Mouse (Mus musculus) megakaryocyte, embryonic 14.5 days (primary cell): ENCODE measurements around the gene 1700021F05Rik. TPM values are rescaled to one million over a fixed set of nuclear protein-coding genes. Genes with fewer than 3 reads are reported as not detected.

Source experiments
- H3K27me3 ChIP-seq: replicated peaks from 2 replicates; pipeline ENCODE3; 2012; ENCODE audit warnings: inconsistent platforms
- H3K36me3 ChIP-seq: replicated peaks from 2 replicates; pipeline ENCODE3; 2012; ENCODE audit warnings: low read length, inconsistent platforms, mixed read lengths
- H3K4me1 ChIP-seq: 2 replicates; pipeline ENCODE4 v1.6.1; 2012; ENCODE audit warnings: inconsistent platforms
- H3K4me3 ChIP-seq: replicated peaks from 2 replicates; pipeline ENCODE3; 2012; ENCODE audit warnings: moderate library complexity, mild to moderate bottlenecking, inconsistent platforms
- H3K9me3 ChIP-seq: 2 replicates; pipeline ENCODE4 v1.6.1; 2012; ENCODE audit warnings: inconsistent platforms
- FLI1 ChIP-seq: IDR thresholded peaks from 2 replicates; pipeline ENCODE4 v1.6.1; 2012; ENCODE audit warnings: low read length, inconsistent platforms, mixed read lengths
- GATA1 ChIP-seq: IDR thresholded peaks from 3 replicates; pipeline ENCODE4 v1.6.1; 2012; ENCODE audit warnings: mixed read lengths, low read length, inconsistent platforms, borderline replicate concordance
- polyA plus RNA-seq: library from polyadenylated mRNA; stranded (reverse); fragments of >175 nt; gene quantifications from 2 replicates; pipeline ENCODE4 v1.2.3, GENCODE M21; 2012; ENCODE audit warnings: low replicate concordance; ENCODE audit not compliant: insufficient read depth

Gene 1700021F05Rik
- polyA plus RNA-seq, 1 experiment, result 15.7 TPM

GRCm38 (mm10) chr10:43577299-43577996, 36.7 kb upstream of the 1700021F05Rik start:
- Histone ChIP-seq H3K9me3 (peaks cover 9% of the 10 kb centered on the region), H3K4me1 (peaks cover 37% of the 10 kb centered on the region), H3K4me3 (peak overlapping the region; percentile 79), H3K27me3 (peaks cover 61% of the 10 kb centered on the region), H3K36me3 (no peaks in the 10 kb centered on the region)
- no peak for TF ChIP-seq FLI1
- no peak for TF ChIP-seq GATA1

DNA sequence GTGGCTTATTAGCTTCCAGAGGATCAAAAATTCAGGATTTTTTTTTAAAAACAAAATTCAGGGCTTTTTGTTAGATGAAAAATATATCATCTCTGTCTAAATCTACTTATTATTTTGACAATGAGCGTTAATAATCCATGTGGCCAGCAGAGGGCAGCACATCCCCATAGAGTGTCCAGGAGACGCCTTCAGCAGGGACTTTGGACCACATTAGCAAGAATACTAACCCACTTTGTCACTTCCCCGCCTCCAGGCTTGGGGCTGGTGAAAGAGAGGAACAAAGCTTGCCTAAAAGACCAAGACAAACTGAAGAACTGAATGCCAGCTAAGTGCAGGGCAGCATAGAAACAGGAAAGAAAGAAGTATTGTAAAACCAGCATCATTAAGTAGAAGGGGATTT, 34.2 kb upstream of the 1700021F05Rik start:
- no peak for TF ChIP-seq FLI1
- no peak for TF ChIP-seq GATA1
- Histone ChIP-seq H3K27me3 (peaks cover 41% of the 10 kb centered on the region), H3K4me1 (peaks cover 23% of the 10 kb centered on the region), H3K9me3 (peaks cover 16% of the 10 kb centered on the region), H3K4me3 (no peak overlapping the region), H3K36me3 (no peaks in the 10 kb centered on the region)

DNA sequence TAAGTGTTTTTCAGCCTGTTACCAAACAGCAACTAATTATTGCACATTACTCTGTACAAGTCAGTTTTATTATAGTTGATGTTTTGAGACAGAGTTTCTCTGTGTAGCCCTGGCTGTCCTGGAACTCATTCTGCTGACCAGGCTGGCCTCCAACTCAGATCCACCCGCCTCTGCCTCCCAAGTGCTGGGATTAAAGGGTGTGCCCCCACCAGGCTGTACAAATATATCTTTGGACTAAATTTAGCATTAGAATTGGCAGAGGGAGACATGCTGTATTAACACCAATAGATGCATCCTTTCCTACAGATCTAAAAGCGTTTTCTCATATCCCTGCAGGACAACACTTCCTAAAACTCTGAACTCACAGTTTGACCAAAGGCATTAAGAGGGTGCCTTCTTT, 33.6 kb upstream of the 1700021F05Rik start:
- no peaks in the 10 kb centered on the region for H3K36me3 ChIP-seq
- peaks cover 35% of the 10 kb centered on the region for H3K27me3 ChIP-seq
- no peak overlapping the region for H3K4me3 ChIP-seq
- peaks cover 17% of the 10 kb centered on the region for H3K4me1 ChIP-seq
- TF ChIP-seq FLI1, result no peak
- no peak for TF ChIP-seq GATA1
- peaks cover 16% of the 10 kb centered on the region for H3K9me3 ChIP-seq

- Histone ChIP-seq H3K36me3 (no peaks in the 10 kb centered on the region), H3K27me3 (peaks cover 9% of the 10 kb centered on the region), H3K4me1 (no peaks in the 10 kb centered on the region), H3K9me3 (peaks cover 10% of the 10 kb centered on the region), H3K4me3 (no peak overlapping the region)
- TF ChIP-seq GATA1, result no peak
- TF ChIP-seq FLI1, result no peak
Observed at GRCm38 (mm10) chr10:43561311-43561710, 20.5 kb upstream of the 1700021F05Rik start.

- Histone ChIP-seq H3K36me3 (no peaks in the 10 kb centered on the region), H3K4me3 (no peak overlapping the region), H3K27me3 (peaks cover 9% of the 10 kb centered on the region), H3K4me1 (no peaks in the 10 kb centered on the region), H3K9me3 (peaks cover 10% of the 10 kb centered on the region)
- TF ChIP-seq FLI1, result no peak
- no peak for TF ChIP-seq GATA1
Observed at GRCm38 (mm10) chr10:43560765-43561164, 20.0 kb upstream of the 1700021F05Rik start.

DNA sequence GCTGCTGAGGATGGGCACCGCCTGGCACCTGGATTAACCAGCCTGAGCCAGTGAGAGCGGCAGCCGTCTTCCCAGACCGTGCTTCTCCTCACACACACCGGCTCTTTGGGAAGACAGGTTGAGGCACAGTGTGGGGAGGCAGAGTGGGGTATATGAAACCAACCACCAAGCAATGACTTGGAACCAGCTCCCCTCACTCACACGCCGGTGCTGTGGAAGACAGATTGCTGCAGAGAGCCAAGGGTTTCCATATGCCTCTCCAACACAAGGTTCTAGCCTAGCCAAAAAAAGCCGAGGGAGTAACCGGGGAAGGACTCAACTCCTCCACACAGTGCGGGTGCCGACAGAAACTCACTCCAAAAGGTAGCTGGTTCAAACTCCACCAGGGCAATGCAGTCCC, 18.5 kb upstream of the 1700021F05Rik start:
- no peak for TF ChIP-seq GATA1
- TF ChIP-seq FLI1, result no peak
- Histone ChIP-seq H3K4me3 (no peak overlapping the region), H3K9me3 (peaks cover 10% of the 10 kb centered on the region), H3K36me3 (no peaks in the 10 kb centered on the region), H3K27me3 (peaks cover 9% of the 10 kb centered on the region), H3K4me1 (no peaks in the 10 kb centered on the region)

DNA sequence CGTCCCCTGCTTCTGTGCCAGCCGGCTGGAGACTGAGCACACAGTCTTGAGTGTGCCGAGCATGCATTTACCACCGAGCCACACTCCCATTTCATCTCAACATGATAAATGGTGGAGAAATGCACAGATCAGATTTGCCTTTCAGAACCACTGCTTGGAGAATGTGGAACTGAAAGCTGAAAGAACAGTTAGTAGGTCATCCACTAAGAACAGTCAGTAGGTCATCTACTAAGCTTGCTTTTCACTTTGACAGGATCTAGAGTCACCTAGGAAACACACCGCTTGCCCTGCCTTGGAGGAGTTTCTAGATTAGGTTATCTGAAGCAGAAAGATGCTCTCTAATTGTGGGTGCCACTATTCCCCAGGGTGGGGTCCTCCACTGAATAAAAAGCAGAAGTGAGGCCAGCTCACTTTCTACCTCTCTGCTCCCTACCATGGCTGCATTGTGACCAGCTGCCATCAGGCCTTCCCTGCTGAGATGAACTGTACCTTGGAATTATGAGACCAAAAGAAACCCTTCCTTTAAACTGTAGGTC, 16.9 kb upstream of the 1700021F05Rik start:
- no peak for TF ChIP-seq FLI1
- Histone ChIP-seq H3K4me1 (no peaks in the 10 kb centered on the region), H3K9me3 (peaks cover 12% of the 10 kb centered on the region), H3K4me3 (no peak overlapping the region), H3K36me3 (no peaks in the 10 kb centered on the region), H3K27me3 (peaks cover 7% of the 10 kb centered on the region)

GRCm38 (mm10) chr10:43551388-43551787, 10.6 kb upstream of the 1700021F05Rik start:
- peaks cover 9% of the 10 kb centered on the region for H3K9me3 ChIP-seq
- TF ChIP-seq FLI1 (no peak), GATA1 (no peak)
- peaks cover 6% of the 10 kb centered on the region; the same call in 1 of the 2 replicates for H3K4me1 ChIP-seq

GRCm38 (mm10) chr10:43550923-43551322, 10.1 kb upstream of the 1700021F05Rik start:
- H3K4me1 ChIP-seq, result peaks cover 6% of the 10 kb centered on the region; the same call in 1 of the 2 replicates
- peaks cover 9% of the 10 kb centered on the region for H3K9me3 ChIP-seq
- H3K36me3 ChIP-seq, result no peaks in the 10 kb centered on the region
- no peak for TF ChIP-seq FLI1
- no peak for TF ChIP-seq GATA1
- no peak overlapping the region for H3K4me3 ChIP-seq
- H3K27me3 ChIP-seq, result peaks cover 1% of the 10 kb centered on the region

More at GRCm38 (mm10) chr10:43551388-43551787, 10.6 kb upstream of the 1700021F05Rik start:
- Histone ChIP-seq H3K4me3 (no peak overlapping the region), H3K36me3 (no peaks in the 10 kb centered on the region), H3K27me3 (peaks cover 1% of the 10 kb centered on the region)

DNA sequence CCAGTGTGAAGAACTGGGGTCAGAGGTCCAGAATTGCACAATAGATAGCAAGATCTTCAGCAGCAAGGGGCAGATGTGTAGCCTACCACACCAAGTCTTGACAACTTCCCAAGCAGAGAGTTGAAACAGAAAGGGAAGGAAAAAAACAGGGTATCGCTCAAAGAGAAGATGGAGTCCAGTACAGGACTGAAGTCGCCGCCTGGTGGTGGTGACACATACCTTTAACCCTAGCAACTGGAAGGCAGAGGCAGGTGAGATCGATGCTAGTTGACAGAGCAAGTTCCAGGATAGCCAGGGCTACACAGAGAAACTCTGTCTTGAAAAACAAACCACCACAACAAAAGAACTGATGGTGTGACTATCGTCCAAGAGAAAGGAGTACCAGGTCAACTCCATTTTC, 8.6 kb upstream of the 1700021F05Rik start:
- peaks cover 9% of the 10 kb centered on the region for H3K9me3 ChIP-seq
- H3K4me1 ChIP-seq, result peaks cover 6% of the 10 kb centered on the region; the same call in 1 of the 2 replicates
- peaks cover 1% of the 10 kb centered on the region for H3K27me3 ChIP-seq
- no peaks in the 10 kb centered on the region for H3K36me3 ChIP-seq
- TF ChIP-seq FLI1 (no peak), GATA1 (no peak)
- H3K4me3 ChIP-seq, result no peak overlapping the region

DNA sequence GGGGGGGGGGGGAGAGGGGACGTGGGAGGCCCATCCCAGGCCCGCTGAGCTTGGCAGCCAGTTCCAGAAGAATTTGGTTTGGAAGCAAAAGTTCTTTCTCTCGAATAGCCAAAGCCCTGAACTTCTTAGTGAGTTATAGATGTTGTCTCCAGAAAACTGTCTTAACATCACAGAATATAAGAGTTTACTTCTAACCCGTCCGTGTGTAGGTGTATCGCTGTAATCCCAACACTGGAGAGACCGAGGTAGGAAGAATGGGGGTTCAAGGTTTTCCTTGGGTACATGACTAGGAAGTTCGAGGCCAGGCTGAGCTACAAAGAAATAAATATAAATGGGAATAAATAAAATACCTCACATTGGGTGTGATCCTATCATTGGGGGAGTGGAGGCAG, 355 bp upstream of the 1700021F05Rik start:
- no peak for TF ChIP-seq GATA1
- TF ChIP-seq FLI1, result no peak
- peak overlapping the region; percentile 91 for H3K4me3 ChIP-seq
- H3K4me1 ChIP-seq, result peaks cover 29% of the 10 kb centered on the region
- H3K9me3 ChIP-seq, result no peaks in the 10 kb centered on the region
- no peaks in the 10 kb centered on the region for H3K27me3 ChIP-seq
- H3K36me3 ChIP-seq, result peaks cover 6% of the 10 kb centered on the region
